ENCODE assay signal across 10 mouse cellular contexts in the genomic region with DNA sequence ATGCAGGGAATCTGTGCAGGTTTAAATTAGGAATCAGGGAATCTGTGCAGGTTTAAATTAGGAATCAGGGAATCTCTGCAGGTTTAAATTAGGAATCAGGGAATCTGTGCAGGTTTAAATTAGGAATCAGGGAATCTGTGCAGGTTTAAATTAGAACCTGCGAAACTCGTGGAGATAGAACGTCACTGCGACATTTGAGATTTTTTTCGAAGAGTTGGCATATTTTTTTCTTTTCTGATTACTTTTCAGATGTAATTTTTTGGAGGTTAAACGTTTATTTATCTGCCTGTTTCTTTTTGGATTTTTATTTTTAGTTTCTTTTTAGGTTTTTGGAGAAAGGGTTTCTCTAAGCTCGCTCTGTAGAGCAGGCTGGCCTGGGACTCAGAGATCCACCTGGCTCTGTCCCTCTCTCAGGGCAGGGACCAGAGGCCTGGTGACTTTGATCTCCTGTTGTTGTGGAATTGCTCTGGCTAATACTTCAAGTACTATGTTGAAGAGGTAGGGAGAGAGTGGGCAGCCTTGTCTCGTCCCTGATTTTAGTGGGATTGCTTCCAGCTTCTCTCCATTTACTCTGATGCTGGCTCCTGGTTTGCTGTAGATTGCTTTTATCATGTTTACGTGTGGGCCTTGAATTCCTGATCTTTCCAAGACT. TPM values are rescaled to one million over a fixed set of nuclear protein-coding genes. Genes with fewer than 3 reads are reported as not detected.
DNase-seq lines count a peak whose midpoint lies in the region; ATAC-seq and TF ChIP-seq lines count a peak whose summit lies in the region.
"Not testable (repeated sequence)": the region's sequence is repeated elsewhere in the genome, so short reads cannot be mapped to it uniquely, and the experiment has no call there.
"Had no signal": no experiment of that assay in that cellular context is flagged by ENCODE, and none has a peak within 500 bp of the region (broad histone marks: within the 10 kb centered on the region; RNA-seq: fewer than 3 reads in every experiment).

No protein-coding gene starts in this region.

- not testable (repeated sequence) for H3K4me1 ChIP-seq in intestine, postnatal 0 days (replicated peaks; ENCODE audit: control insufficient read depth, insufficient read depth, low read length); midbrain, embryonic 12.5 days

- H3K36me3 ChIP-seq in intestine, postnatal 0 days (ENCODE audit: control insufficient read depth, insufficient read depth); midbrain, embryonic 12.5 days: not testable (repeated sequence)

- not testable (repeated sequence) for H3K27me3 ChIP-seq in intestine, postnatal 0 days (replicated peaks; ENCODE audit: control insufficient read depth, insufficient read depth, low read length); midbrain, embryonic 12.5 days

- not testable (repeated sequence) for TF ChIP-seq CTCF in intestine, postnatal 0 days (IDR thresholded peaks at IDR 0.05; ENCODE audit: low read depth)

- intact Hi-C loops in left cerebral cortex, postnatal 25 days (cut with DNase I): not testable (repeated sequence)

- H3K4me2 ChIP-seq in intestine, postnatal 0 days (replicated peaks; ENCODE audit: low read depth); midbrain, embryonic 12.5 days (replicated peaks): not testable (repeated sequence)

- H3K9me3 ChIP-seq in intestine, postnatal 0 days (ENCODE audit: control insufficient read depth); midbrain, embryonic 12.5 days: not testable (repeated sequence)

- WGBS in intestine, postnatal 0 days: 65% methylated on average over 8 of the region's 9 CpGs
- WGBS in midbrain, embryonic 12.5 days: 70% methylated on average over 8 of the region's 9 CpGs

- ATAC-seq in intestine, postnatal 0 days: peak; percentile 49; the same call in 1 of the 2 replicates
- ATAC-seq in midbrain, embryonic 12.5 days (ENCODE audit: low FRiP score, low read depth): peak; percentile 82

- H3K27ac ChIP-seq in intestine, postnatal 0 days (ENCODE audit: low read depth, low read length); midbrain, embryonic 12.5 days (replicated peaks): not testable (repeated sequence)

- H3K4me3 ChIP-seq in intestine, postnatal 0 days (ENCODE audit: low read depth, low read length); midbrain, embryonic 12.5 days: not testable (repeated sequence)

- peak; percentile 61 for DNase-seq in R1 (ENCODE audit: low read depth, low spot score)
- peak; percentile 1 for DNase-seq in embryo, embryonic 10.5 days (ENCODE audit: low spot score)
- peak; percentile 8 to 19 for DNase-seq in gastrocnemius, adult 8-10 months (ENCODE audit: low spot score in 2 of 2)
- peak; percentile 37 to 56 for DNase-seq in left cerebral cortex, postnatal 25 days (ENCODE audit: low spot score in 2 of 2)
- peak; percentile 8 for DNase-seq in right cerebral cortex, postnatal 14 days
- peak; percentile 47 for DNase-seq in urinary bladder, postnatal 25 days (ENCODE audit: low spot score)

- not testable (repeated sequence) for H3K9ac ChIP-seq in intestine, postnatal 0 days (ENCODE audit: low read depth, low read length); midbrain, embryonic 12.5 days (replicated peaks)

RNA-seq across cellular contexts. Expression of gene Gm21860, which starts 31.2 kb away (rescaled TPM):
- not detected for total RNA-seq in gastrocnemius, adult 8-10 months (2022)
- not detected in 2 replicates for polyA plus RNA-seq in intestine, postnatal 0 days (2015; fragmentation: Nextera tagmentation; extraction: Ambion mirVana)
- not detected for total RNA-seq in left cerebral cortex, postnatal 25 days (2021)
- polyA plus RNA-seq in midbrain, embryonic 12.5 days (2016; fragmentation: Nextera tagmentation; extraction: Ambion mirVana): not detected in 2 replicates
- polyA plus RNA-seq: hindbrain, embryonic 10.5 days; small intestine, adult 2 months had no signal

Comparison
In these comparisons a context has a peak if more than half of its experiments do, and no peak if none do; other contexts are left out.
1. DNase-seq: peak in every context shown above with its lines; median percentile 61 in R1; 47 in urinary bladder, postnatal 25 days; 46 in left cerebral cortex, postnatal 25 days; 14 in gastrocnemius, adult 8-10 months; 8 in right cerebral cortex, postnatal 14 days; 1 in embryo, embryonic 10.5 days.